22 mouse cellular contexts compared by ENCODE assay signal in the genomic region with DNA sequence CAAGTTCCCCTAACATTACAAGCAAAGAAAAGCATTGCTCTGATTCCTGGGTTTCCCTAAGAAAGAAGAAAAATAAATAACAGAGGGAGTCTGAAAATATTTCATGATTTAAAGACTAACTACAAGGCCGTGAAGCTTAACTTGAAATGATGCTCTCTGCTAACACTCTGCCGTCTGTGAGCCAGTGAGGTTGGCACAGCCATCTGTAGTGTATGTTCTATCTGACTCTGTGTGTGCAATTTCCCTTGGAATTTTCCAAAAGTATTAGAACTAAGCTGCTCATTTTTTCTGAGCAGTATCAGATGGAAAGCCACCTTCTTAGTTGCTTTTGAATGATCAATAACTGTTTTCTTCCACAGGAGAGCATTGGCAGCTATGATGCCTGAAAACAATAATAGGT.
A peak's percentile ranks its signal among the peaks of the same experiment; 100 is the strongest.
DNase-seq lines count a peak whose midpoint lies in the region; ATAC-seq and TF ChIP-seq lines count a peak whose summit lies in the region.
"Had no signal": no experiment of that assay in that cellular context is flagged by ENCODE, and none has a peak within 500 bp of the region (broad histone marks: within the 10 kb centered on the region; RNA-seq: fewer than 3 reads in every experiment).

No protein-coding gene starts in this region.

- no peak overlapping the region for H3K9ac ChIP-seq in forebrain, embryonic 14.5 days (ENCODE audit: low read length)
- H3K9ac ChIP-seq in forebrain, postnatal 0 days, result no peak overlapping the region
- H3K9ac ChIP-seq: embryonic facial prominence, embryonic 12.5 days; embryonic facial prominence, embryonic 15.5 days; forebrain, embryonic 13.5 days; hindbrain, embryonic 12.5 days; hindbrain, embryonic 15.5 days had no signal

- no peaks in the 10 kb centered on the region for H3K9me3 ChIP-seq in forebrain, embryonic 14.5 days (replicated peaks; ENCODE audit: control insufficient read depth, low read length)
- H3K9me3 ChIP-seq in forebrain, postnatal 0 days (ENCODE audit: low read length), result no peaks in the 10 kb centered on the region
- H3K9me3 ChIP-seq: embryonic facial prominence, embryonic 12.5 days; embryonic facial prominence, embryonic 15.5 days; forebrain, embryonic 13.5 days; hindbrain, embryonic 12.5 days; hindbrain, embryonic 15.5 days had no signal

- H3K4me1 ChIP-seq in forebrain, embryonic 14.5 days (ENCODE audit: control insufficient read depth, insufficient read depth, low read length), result peaks cover 2% of the 10 kb centered on the region
- H3K4me1 ChIP-seq in forebrain, postnatal 0 days (ENCODE audit: insufficient read depth), result peaks cover 2% of the 10 kb centered on the region; the same call in 1 of the 2 replicates
- H3K4me1 ChIP-seq: embryonic facial prominence, embryonic 15.5 days had no signal

- no peaks in the 10 kb centered on the region for H3K27me3 ChIP-seq in forebrain, embryonic 14.5 days (replicated peaks; ENCODE audit: control insufficient read depth, insufficient read depth, low read length)
- H3K27me3 ChIP-seq in forebrain, postnatal 0 days (ENCODE audit: insufficient read depth, low read length), result no peaks in the 10 kb centered on the region
- H3K27me3 ChIP-seq: embryonic facial prominence, embryonic 12.5 days; embryonic facial prominence, embryonic 15.5 days; forebrain, embryonic 13.5 days; hindbrain, embryonic 12.5 days; hindbrain, embryonic 15.5 days had no signal

- no peak overlapping the region for H3K4me2 ChIP-seq in forebrain, embryonic 14.5 days (ENCODE audit: low read length)
- H3K4me2 ChIP-seq in forebrain, postnatal 0 days (ENCODE audit: low read depth), result no peak overlapping the region
- H3K4me2 ChIP-seq: embryonic facial prominence, embryonic 12.5 days; embryonic facial prominence, embryonic 15.5 days; forebrain, embryonic 13.5 days; heart, embryonic 11.5 days; hindbrain, embryonic 12.5 days; hindbrain, embryonic 15.5 days had no signal

- TF ChIP-seq CTCF in forebrain, postnatal 0 days (IDR thresholded peaks at IDR 0.05; ENCODE audit: low read depth), result no peak

- H3K36me3 ChIP-seq in forebrain, embryonic 14.5 days (ENCODE audit: control insufficient read depth, insufficient read depth, low read length), result no peaks in the 10 kb centered on the region
- no peaks in the 10 kb centered on the region for H3K36me3 ChIP-seq in forebrain, postnatal 0 days (ENCODE audit: insufficient read depth)
- H3K36me3 ChIP-seq: embryonic facial prominence, embryonic 12.5 days; embryonic facial prominence, embryonic 15.5 days; hindbrain, embryonic 12.5 days; hindbrain, embryonic 15.5 days had no signal

- WGBS in forebrain, embryonic 14.5 days, result 65% methylated on average over 2 of the region's 2 CpGs
- WGBS in forebrain, postnatal 0 days, result 47% methylated on average over 2 of the region's 2 CpGs

- DNase-seq in forebrain, embryonic 14.5 days (ENCODE audit: low spot score), result peak; percentile 48
- DNase-seq in forebrain, postnatal 0 days, result no peak
- DNase-seq in layer of hippocampus, adult 11-12 months (ENCODE audit: low spot score), result peak; percentile 28
- DNase-seq in layer of hippocampus, postnatal 10 days (ENCODE audit: low spot score in 2 of 2), result no peak
- DNase-seq in layer of hippocampus, postnatal 36 days, result peak; percentile 30 to 34
- no peak for DNase-seq in layer of hippocampus, adult 9-10 months (ENCODE audit: low spot score)
- DNase-seq: adrenal gland, adult 8-10 months; adrenal gland, postnatal 25 days; cerebellum, adult 11 months; cerebellum, adult 2 months; cerebellum, adult 9-11 months; cerebellum, postnatal 25 days; gastrocnemius, adult 2 months; gastrocnemius, postnatal 14 days; heart, adult 11 months had no signal

- no peak for ATAC-seq in forebrain, embryonic 14.5 days
- ATAC-seq in forebrain, postnatal 0 days, result no peak
- ATAC-seq: activated CD4-positive, CD25-positive, alpha-beta regulatory T cell, adult 4 months had no signal

- H3K4me3 ChIP-seq in forebrain, embryonic 14.5 days (ENCODE audit: low read depth, low read length), result no peak overlapping the region
- H3K4me3 ChIP-seq in forebrain, postnatal 0 days (ENCODE audit: low read depth, low read length), result no peak overlapping the region
- H3K4me3 ChIP-seq: embryonic facial prominence, embryonic 12.5 days; embryonic facial prominence, embryonic 15.5 days; forebrain, embryonic 13.5 days; gastrocnemius, adult 2 months; hindbrain, embryonic 12.5 days; hindbrain, embryonic 15.5 days had no signal

- no peak overlapping the region for H3K27ac ChIP-seq in forebrain, embryonic 14.5 days (ENCODE audit: low read depth, low read length)
- H3K27ac ChIP-seq in forebrain, postnatal 0 days (ENCODE audit: low read depth, low read length), result no peak overlapping the region
- H3K27ac ChIP-seq: embryonic facial prominence, embryonic 12.5 days; embryonic facial prominence, embryonic 15.5 days; gastrocnemius, adult 2 months; hindbrain, embryonic 12.5 days; hindbrain, embryonic 15.5 days had no signal

Comparison
In these comparisons a context has a peak if more than half of its experiments do, and no peak if none do; other contexts are left out.
1. DNase-seq: peak in forebrain, embryonic 14.5 days (single experiment), layer of hippocampus, adult 11-12 months (single experiment) and layer of hippocampus, postnatal 36 days (2 of 2); none in forebrain, postnatal 0 days (single experiment), layer of hippocampus, postnatal 10 days (0 of 2) and layer of hippocampus, adult 9-10 months (single experiment).